Mouse (Mus musculus) left cerebral cortex, postnatal 25 days (tissue): ENCODE measurements around the gene Phactr2. TPM values are rescaled to one million over a fixed set of nuclear protein-coding genes. Genes with fewer than 3 reads are reported as not detected.

Experiments
- DNase-seq, 2 experiments: peaks; one replicate each; pipeline ENCODE4 v3.0.0; 2022; ENCODE audit warnings: low spot score in 2 of 2, mixed read lengths in 1 of 2
- intact Hi-C: fragments of 180-260 bp; cut with DNase I; formaldehyde crosslinking; loops from one replicate; pipeline ENCODE4 v1.15.1; 2025
- total RNA-seq, 2 experiments: library from RNA; stranded (reverse); gene quantifications; 2 replicates each; pipeline ENCODE4 v1.2.3; 2021

Gene Phactr2
- total RNA-seq, 2 experiments from 2014 or later, result 24.5 to 27.1 TPM

- no peak for DNase-seq
- intact Hi-C loops, result no loop called here
These were observed 127.5 kb downstream of the Phactr2 start for GRCm38 (mm10) chr10:13346609-13347290.

- DNase-seq, result no peak
- intact Hi-C loops, result no loop called here
These were observed 133.6 kb downstream of the Phactr2 start for GRCm38 (mm10) chr10:13340583-13340982.

GRCm38 (mm10) chr10:13336964-13337363 lies 137.2 kb downstream of the Phactr2 start:
- DNase-seq, result no peak
- intact Hi-C loops, result no loop called here

GRCm38 (mm10) chr10:13335814-13336213 lies 138.4 kb downstream of the Phactr2 start:
- DNase-seq, result no peak
- intact Hi-C loops, result no loop called here

- DNase-seq, result no peak
- intact Hi-C loops, result no loop called here
These were observed 138.9 kb downstream of the Phactr2 start for GRCm38 (mm10) chr10:13335347-13335746.

- intact Hi-C loops, result no loop called here
- DNase-seq, result peak in 1 of 2 experiments; percentile 57
These were observed 140.4 kb downstream of the Phactr2 start for GRCm38 (mm10) chr10:13333781-13334180.

GRCm38 (mm10) chr10:13332985-13333384 lies 141.2 kb downstream of the Phactr2 start:
- intact Hi-C loops, result no loop called here

GRCm38 (mm10) chr10:13331405-13332032 lies 142.7 kb downstream of the Phactr2 start:
- intact Hi-C loops, result no loop called here
- no peak for DNase-seq

More at GRCm38 (mm10) chr10:13332985-13333384, 141.2 kb downstream of the Phactr2 start:
- no peak for DNase-seq

GRCm38 (mm10) chr10:13328602-13329001 lies 145.6 kb downstream of the Phactr2 start:
- DNase-seq, result no peak
- intact Hi-C loops, result no loop called here

GRCm38 (mm10) chr10:13326149-13326873 lies 147.9 kb downstream of the Phactr2 start:
- DNase-seq, result no peak
- intact Hi-C loops, result no loop called here

- peak; percentile 22 to 26 for DNase-seq
- intact Hi-C loops, result no loop called here
These were observed 150.3 kb downstream of the Phactr2 start for GRCm38 (mm10) chr10:13323806-13324411.

- no peak for DNase-seq
- intact Hi-C loops, result no loop called here
These were observed 150.9 kb downstream of the Phactr2 start for GRCm38 (mm10) chr10:13323139-13323805.

- intact Hi-C loops, result no loop called here
- no peak for DNase-seq
These were observed 159.2 kb downstream of the Phactr2 start for GRCm38 (mm10) chr10:13314999-13315398.

GRCm38 (mm10) chr10:13312576-13312975 lies 161.6 kb downstream of the Phactr2 start:
- intact Hi-C loops, result no loop called here
- DNase-seq, result no peak

- intact Hi-C loops, result no loop called here
- DNase-seq, result no peak
These were observed 162.6 kb downstream of the Phactr2 start for GRCm38 (mm10) chr10:13311612-13312011.

- intact Hi-C loops, result no loop called here
- no peak for DNase-seq
These were observed 164.1 kb downstream of the Phactr2 start for GRCm38 (mm10) chr10:13310075-13310474.

GRCm38 (mm10) chr10:13304641-13305241 lies 169.5 kb downstream of the Phactr2 start:
- intact Hi-C loops, result no loop called here
- no peak for DNase-seq

- DNase-seq, result no peak
- intact Hi-C loops, result no loop called here
These were observed 170.6 kb downstream of the Phactr2 start for GRCm38 (mm10) chr10:13303271-13304265.
